Mouse (Mus musculus): Measurements from ENCODE around the gene Ablim2.

GRCm38 (mm10) chr5:35921141-35921540, 163.5 kb downstream of the Ablim2 start:
- TF ChIP-seq CTCF (IDR thresholded peaks at IDR 0.05; ENCODE audit: low read depth), result no peak
- TF ChIP-seq EP300 (IDR thresholded peaks at IDR 0.05; ENCODE audit: low read depth), result no peak
